Mouse (Mus musculus) common myeloid progenitor, adult 5-6 weeks (primary cell): Measurements from ENCODE around the gene Manf. TPM values are rescaled to one million over a fixed set of nuclear protein-coding genes. Genes with fewer than 3 reads are reported as not detected.

Source experiments
- ATAC-seq: replicated peaks from 2 replicates; pipeline ENCODE4 v1.8.0; 2016; ENCODE audit warnings: low read depth, mild to moderate bottlenecking, moderate TSS enrichment, inconsistent platforms; ENCODE audit not compliant: poor library complexity, severe bottlenecking
- total RNA-seq: library from RNA; stranded (forward); fragments of 200-1000, 187-1606 nt; gene quantifications from 2 replicates; pipeline ENCODE4 v1.2.3, GENCODE M21; 2017

Gene Manf
- total RNA-seq, 1 experiment from 2014 or later = 160 TPM

DNA sequence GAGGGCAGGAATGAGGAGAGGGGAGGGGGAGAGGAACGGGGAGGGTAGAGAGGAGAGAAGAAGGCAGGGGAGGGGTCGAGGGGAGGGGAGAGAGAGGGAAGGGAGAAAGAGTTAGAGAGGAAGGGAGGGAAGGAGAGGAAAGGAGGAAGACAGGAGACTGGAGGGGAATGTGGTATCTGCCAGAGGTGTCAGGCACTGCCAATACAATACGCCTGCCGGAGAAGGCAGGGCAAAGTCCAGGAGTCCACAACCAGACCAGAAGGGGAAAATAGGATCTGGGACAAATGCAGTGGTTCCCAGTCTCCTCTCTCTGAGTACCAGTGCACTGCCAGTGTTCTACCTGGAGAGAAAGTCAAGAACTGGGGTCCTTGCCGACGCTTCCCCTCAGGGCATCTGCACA lies 100.9 kb downstream of the Manf start:
- ATAC-seq = no peak

DNA sequence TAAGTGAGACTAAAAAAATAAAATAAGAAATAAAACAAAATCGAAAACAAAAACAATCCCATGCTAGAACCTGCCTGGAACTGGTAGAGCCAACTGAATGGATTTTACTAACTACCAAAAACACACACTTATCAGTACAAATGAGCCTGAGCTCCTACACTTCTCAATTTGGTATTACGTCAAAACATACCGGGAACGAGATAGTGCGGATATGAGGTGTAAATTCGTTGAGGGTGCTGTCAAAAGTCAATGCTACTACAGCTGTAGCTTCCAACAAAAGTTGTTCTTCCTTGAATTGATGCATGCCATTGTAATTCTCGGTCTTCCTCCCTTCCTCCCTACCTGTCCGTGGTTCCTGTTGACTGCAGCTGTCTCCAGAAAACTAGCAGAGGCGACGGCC lies 102.4 kb downstream of the Manf start:
- ATAC-seq = peak; percentile 17; the same call in 1 of the 2 replicates

DNA sequence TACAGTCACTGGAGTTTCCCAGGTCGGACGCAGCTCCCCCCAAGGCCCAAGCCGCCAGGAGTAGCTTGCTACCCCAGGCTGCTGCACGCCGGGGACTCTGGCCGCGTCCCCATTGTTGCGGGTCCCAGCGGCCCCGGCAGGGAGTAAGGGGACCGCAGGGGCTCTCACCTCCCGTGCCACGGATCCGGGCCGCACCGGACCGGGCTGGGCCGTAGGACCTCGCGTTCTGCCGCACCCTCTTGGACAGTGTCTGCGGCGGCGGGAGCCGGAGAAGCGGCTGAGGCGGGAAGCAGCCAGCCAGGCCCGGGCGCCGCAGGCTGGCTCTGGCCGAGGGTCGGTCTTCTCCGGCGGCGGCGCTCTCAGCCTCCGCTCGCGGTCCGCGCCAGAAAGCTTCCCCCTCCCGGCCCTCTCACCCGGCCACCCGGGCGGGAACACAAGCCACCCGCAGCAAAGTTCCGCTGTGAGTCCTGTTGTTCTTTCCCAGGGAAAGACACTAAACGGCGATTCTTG lies 102.9 kb downstream of the Manf start, which contains the start of gene Rad54l2:
Gene Rad54l2 (minus strand): TSS at position 383 of the 510 bp plus-strand sequence.
- peak; percentile 91 for ATAC-seq

Other genes with a start within 250 kb of the Manf start
- gene Grm2, start 235.9 kb downstream of the Manf start, total RNA-seq = not detected in 2 replicates
- gene Tex264, start 206.1 kb downstream of the Manf start, total RNA-seq = 20.0 and 29.3 TPM in 2 replicates
- gene Rad54l2, start 102.8 kb downstream of the Manf start, total RNA-seq = 16.2 and 21.5 TPM in 2 replicates
- 52.9 and 79.1 TPM in 2 replicates for gene Dcaf1, start 70.1 kb downstream of the Manf start, total RNA-seq
- 23.6 and 29.1 TPM in 2 replicates for gene Rbm15b, start 4.6 kb downstream of the Manf start, total RNA-seq